Mouse (Mus musculus): ENCODE measurements around the gene Chst1. TPM values are rescaled to one million over a fixed set of nuclear protein-coding genes. Genes with fewer than 3 reads are reported as not detected.

The Chst1 gene
- total RNA-seq (2015; ENCODE audit: low replicate concordance): 0.63 TPM in 1 of 2 replicates, not detected in the other
- total RNA-seq (2017; ENCODE audit: low replicate concordance): 0.17 TPM in 1 of 2 replicates, not detected in the other

DNA sequence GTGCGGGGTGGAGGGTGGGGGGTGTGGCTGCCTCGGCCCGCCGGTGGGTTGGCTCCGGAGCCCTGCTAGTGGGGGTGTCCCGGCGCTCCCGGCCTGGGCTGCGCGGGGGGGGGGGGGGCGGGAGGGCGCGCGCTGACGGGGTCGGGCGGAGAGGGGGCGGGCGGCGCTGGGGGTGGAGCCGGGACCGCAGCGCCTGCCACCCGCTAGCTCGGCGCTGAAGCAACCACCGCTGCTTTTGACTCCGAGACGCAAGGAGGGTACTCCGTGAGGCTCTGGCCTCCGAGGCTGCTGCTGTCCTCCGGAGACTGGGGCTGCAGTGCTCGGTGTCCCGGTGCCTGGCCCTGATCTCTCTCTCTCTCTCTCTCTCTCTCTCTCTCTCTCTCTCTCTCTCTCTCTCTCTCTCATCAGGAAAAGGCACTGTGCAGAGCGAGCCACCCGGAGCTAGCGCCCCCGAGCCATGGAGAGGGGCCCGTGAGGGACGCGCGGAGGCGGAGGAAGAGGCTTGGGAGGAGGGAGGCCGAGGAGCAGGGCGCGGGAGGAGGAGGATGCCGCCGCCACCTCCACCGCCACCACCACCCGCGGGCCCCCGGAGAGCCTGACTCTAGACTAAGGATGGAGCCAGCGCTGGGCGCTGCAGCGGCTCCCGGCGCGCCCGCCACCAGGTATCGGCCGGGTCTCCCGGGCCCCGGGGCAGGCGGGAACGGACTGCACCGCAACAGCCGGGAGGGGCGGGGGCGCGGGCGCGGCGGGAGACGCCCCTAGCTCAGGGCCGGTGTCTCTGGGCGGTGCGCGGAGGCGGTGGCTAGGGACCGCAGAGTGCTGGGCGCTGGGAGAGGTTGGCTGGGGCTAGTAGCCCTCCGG is at the start of gene Chst1:
TSS of gene Chst1 (plus strand) at position 221 of the 861 bp plus-strand sequence.
- no peak for ATAC-seq (replicated peaks; ENCODE audit: low FRiP score, poor library complexity, severe bottlenecking)

GRCm38 (mm10) chr2:92550051-92550450 is 49.5 kb upstream of the Chst1 start:
- ATAC-seq (replicated peaks; ENCODE audit: low FRiP score, poor library complexity, severe bottlenecking): no peak

GRCm38 (mm10) chr2:92554536-92554935 is 45.0 kb upstream of the Chst1 start:
- no peak for ATAC-seq (replicated peaks; ENCODE audit: low FRiP score, poor library complexity, severe bottlenecking)

- no peak for ATAC-seq (replicated peaks; ENCODE audit: low FRiP score, poor library complexity, severe bottlenecking)
Measured at GRCm38 (mm10) chr2:92562930-92563329, 36.6 kb upstream of the Chst1 start.

- ATAC-seq (replicated peaks; ENCODE audit: low FRiP score, poor library complexity, severe bottlenecking): no peak
Measured at GRCm38 (mm10) chr2:92570623-92571022, 28.9 kb upstream of the Chst1 start.

GRCm38 (mm10) chr2:92577824-92578223 is 21.7 kb upstream of the Chst1 start:
- no peak for ATAC-seq (replicated peaks; ENCODE audit: low FRiP score, poor library complexity, severe bottlenecking)

DNA sequence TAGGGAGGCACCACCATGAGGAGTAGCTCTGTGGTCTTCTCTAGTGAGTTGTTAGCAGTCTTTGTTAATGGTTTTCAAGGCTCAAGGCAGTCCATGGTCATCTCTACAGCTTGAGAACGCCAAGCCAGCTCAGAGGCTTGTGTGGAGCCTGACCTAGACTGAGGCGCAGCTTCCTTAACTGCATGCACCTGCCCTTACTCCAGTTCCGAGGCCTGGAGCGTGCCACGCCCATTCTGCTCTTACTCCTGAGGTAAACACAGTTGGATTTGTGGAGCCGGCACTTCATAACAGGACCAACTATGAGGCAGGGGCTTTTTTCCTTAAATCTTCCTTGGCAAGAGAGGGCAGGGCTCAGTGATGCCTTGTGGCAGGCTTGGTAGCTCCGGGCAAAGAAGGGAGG is 18.2 kb upstream of the Chst1 start:
- no peak for ATAC-seq (replicated peaks; ENCODE audit: low FRiP score, poor library complexity, severe bottlenecking)

GRCm38 (mm10) chr2:92582596-92582995 is 16.9 kb upstream of the Chst1 start:
- no peak for ATAC-seq (replicated peaks; ENCODE audit: low FRiP score, poor library complexity, severe bottlenecking)

DNA sequence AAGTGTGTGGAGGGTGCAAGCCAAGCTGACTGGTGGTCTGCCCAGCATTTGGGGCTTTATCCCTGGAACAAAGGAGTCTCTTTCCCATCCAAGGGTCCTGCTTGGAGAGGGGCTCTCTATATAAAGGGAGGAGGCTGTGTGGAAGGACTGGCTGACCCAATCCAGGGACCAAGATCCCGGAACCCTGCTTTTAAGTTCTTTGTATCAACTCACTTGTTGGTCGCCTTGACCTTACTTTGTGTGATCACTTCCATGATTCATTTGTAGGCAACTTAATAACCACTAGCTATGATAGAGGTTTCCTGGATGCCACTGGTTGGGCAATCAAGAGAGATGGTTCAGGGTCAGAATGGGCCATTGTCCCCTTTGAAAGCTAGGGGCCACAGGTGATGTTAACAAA is 11.7 kb upstream of the Chst1 start:
- no peak for ATAC-seq (replicated peaks; ENCODE audit: low FRiP score, poor library complexity, severe bottlenecking)

GRCm38 (mm10) chr2:92594929-92595730 is 4.4 kb upstream of the Chst1 start:
- no peak for ATAC-seq (replicated peaks; ENCODE audit: low FRiP score, poor library complexity, severe bottlenecking)

GRCm38 (mm10) chr2:92597291-92597690 is 2.2 kb upstream of the Chst1 start:
- ATAC-seq (replicated peaks; ENCODE audit: low FRiP score, poor library complexity, severe bottlenecking): no peak

- ATAC-seq (replicated peaks; ENCODE audit: low FRiP score, poor library complexity, severe bottlenecking): no peak
Measured at GRCm38 (mm10) chr2:92598941-92599486, 493 bp upstream of the Chst1 start.

DNA sequence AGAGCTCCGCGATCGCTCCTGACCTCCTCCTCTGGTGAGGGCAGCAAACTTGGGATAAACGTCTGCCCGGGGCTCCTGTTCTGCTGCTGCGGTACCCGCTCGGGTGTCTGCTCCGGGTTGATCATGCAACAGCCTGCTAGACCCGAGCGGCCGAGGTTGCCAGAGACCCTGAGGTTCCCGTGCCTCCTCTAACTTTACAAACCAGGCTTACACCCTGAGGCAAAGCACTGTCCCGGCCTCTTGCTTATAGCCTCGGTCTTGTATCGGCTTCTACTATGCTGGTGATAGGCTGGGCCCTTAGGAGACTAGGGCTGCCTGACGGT is 802 bp downstream of the Chst1 start:
- ATAC-seq (replicated peaks; ENCODE audit: low FRiP score, poor library complexity, severe bottlenecking): no peak

DNA sequence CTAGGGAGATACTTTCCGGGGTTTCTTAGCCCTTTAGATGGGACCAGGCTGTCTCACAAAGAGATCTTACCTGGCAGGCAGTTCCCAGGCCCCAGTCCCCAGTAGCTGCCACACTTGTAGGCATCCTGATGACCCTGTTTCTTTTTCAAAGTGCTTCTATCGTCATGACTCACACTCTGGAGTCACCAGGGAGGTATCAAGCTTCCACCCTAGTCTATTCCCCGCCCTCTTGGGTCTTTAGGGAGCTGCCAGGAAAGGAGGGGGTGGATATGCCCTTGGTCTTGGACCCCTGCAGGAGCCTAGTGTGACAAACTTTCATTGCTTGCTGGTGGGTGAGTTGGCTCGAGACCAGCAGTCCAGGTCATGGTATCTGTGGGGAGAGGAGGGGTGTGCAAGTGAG is 1.7 kb downstream of the Chst1 start:
- no peak for ATAC-seq (replicated peaks; ENCODE audit: low FRiP score, poor library complexity, severe bottlenecking)

- ATAC-seq (replicated peaks; ENCODE audit: low FRiP score, poor library complexity, severe bottlenecking): no peak
Measured at GRCm38 (mm10) chr2:92602073-92602472, 2.6 kb downstream of the Chst1 start.

DNA sequence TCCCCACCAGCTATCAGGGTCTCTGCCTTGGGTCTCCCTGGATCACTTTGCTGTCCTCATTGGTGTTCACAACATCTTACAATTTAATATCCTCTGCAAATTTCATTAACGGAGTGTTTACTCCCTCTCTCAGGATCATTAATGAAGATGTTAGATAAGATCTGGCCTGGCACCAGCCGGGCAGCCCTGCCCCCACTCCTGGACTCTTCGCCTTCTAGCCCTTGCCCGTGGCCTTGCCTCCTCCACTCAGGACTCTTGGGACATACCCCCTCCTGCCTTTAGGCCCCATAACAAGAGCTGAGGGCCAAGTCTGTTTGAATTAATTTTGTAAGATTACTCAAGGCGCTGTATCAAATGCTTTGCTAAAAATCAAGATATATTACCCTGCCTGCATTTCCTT is 4.1 kb downstream of the Chst1 start:
- ATAC-seq (replicated peaks; ENCODE audit: low FRiP score, poor library complexity, severe bottlenecking): no peak

DNA sequence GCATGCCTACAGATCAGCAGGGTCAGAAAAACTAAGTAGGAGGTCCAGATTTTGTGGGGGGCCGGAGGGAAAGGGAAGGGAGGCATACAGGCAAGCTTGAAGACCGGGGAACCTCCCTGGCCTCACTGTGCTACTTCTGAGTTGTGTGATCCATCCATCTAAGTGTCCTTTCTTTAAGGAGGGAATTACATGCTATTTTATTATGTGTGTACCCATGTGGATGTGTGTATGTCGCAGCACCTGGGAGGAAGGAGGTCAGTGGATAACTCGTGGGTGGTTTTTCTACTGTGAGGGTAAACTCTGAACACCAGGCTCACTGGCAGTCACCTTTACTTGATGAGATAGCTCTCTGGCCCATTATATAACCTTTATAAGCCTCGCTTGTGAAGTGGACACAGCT is 5.1 kb downstream of the Chst1 start:
- no peak for ATAC-seq (replicated peaks; ENCODE audit: low FRiP score, poor library complexity, severe bottlenecking)

- ATAC-seq (replicated peaks; ENCODE audit: low FRiP score, poor library complexity, severe bottlenecking): no peak
Measured at GRCm38 (mm10) chr2:92605995-92606394, 6.5 kb downstream of the Chst1 start.

GRCm38 (mm10) chr2:92607153-92607552 is 7.6 kb downstream of the Chst1 start:
- no peak for ATAC-seq (replicated peaks; ENCODE audit: low FRiP score, poor library complexity, severe bottlenecking)

DNA sequence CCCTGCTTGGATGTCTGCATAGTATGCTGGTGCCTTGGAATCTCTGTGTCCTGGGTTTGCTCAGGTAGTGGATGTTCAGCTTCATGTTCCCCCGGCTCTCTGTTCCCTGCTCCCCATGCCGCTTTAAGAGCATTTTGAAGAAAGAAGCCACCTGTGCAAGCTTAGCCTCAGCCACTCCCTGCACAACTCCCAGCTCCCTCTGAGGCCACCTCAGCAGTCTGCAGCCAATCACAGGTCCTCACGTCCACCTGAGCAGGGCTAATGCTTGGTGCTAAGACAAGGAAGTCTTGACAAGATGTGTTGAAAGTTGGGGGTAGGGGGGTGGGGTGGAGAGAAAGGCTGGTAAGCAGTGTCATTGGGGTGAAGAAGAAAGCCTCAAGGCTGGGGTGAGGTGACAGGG is 8.1 kb downstream of the Chst1 start:
- ATAC-seq (replicated peaks; ENCODE audit: low FRiP score, poor library complexity, severe bottlenecking): no peak

All from erythroblast, adult 5-6 weeks (primary cell).